ENCODE assay signal across 8 mouse cellular contexts in genomic region chr7:143763794-143764193, GRCm38 (mm10). TPM values are rescaled to one million over a fixed set of nuclear protein-coding genes. Genes with fewer than 3 reads are reported as not detected.
DNase-seq lines count a peak whose midpoint lies in the region; ATAC-seq and TF ChIP-seq lines count a peak whose summit lies in the region.

No protein-coding gene starts in this region.

- no peaks in the 10 kb centered on the region for H3K9me3 ChIP-seq in kidney, postnatal 0 days (replicated peaks; ENCODE audit: low read length)
- H3K9me3 ChIP-seq in ES-Bruce4 (replicated peaks; ENCODE audit: control insufficient read depth, insufficient read depth, low read length, poor library complexity, severe bottlenecking): no peaks in the 10 kb centered on the region

- no peak overlapping the region for H3K4me3 ChIP-seq in kidney, postnatal 0 days (replicated peaks; ENCODE audit: low read depth, low read length)
- no peak overlapping the region for H3K4me3 ChIP-seq in ES-Bruce4 (ENCODE audit: low read depth, low read length)

- 8% methylated on average over 3 of the region's 3 CpGs for WGBS in kidney, postnatal 0 days

- ATAC-seq in kidney, postnatal 0 days (replicated peaks; ENCODE audit: low FRiP score, low read depth): no peak

- no peaks in the 10 kb centered on the region for H3K4me1 ChIP-seq in kidney, postnatal 0 days (replicated peaks; ENCODE audit: insufficient read depth, low read length)
- no peaks in the 10 kb centered on the region for H3K4me1 ChIP-seq in ES-Bruce4 (ENCODE audit: control insufficient read depth, insufficient read depth, low read length)

- H3K4me2 ChIP-seq in kidney, postnatal 0 days (ENCODE audit: low read length): no peak overlapping the region

- H3K36me3 ChIP-seq in kidney, postnatal 0 days (ENCODE audit: insufficient read depth, low read length): no peaks in the 10 kb centered on the region
- no peaks in the 10 kb centered on the region for H3K36me3 ChIP-seq in ES-Bruce4 (ENCODE audit: control insufficient read depth, insufficient read depth, low read length, poor library complexity, severe bottlenecking)

- TF ChIP-seq POLR2A in ES-Bruce4 (IDR thresholded peaks at IDR 0.05; ENCODE audit: insufficient read depth, low read length): no peak

- no peak for TF ChIP-seq EP300 in ES-Bruce4 (IDR thresholded peaks at IDR 0.05; ENCODE audit: insufficient read depth, low read depth, low read length)

- peak; percentile 77 for TF ChIP-seq CTCF in kidney, postnatal 0 days (IDR thresholded peaks at IDR 0.05; ENCODE audit: low read depth)
- TF ChIP-seq CTCF in ES-Bruce4 (IDR thresholded peaks at IDR 0.05; ENCODE audit: low read depth, low read length): peak; percentile 34

- no peak overlapping the region for H3K9ac ChIP-seq in kidney, postnatal 0 days (ENCODE audit: low read depth, low read length)
- H3K9ac ChIP-seq in ES-Bruce4 (ENCODE audit: low read depth, poor library complexity, severe bottlenecking): no peak overlapping the region

- no peaks in the 10 kb centered on the region for H3K27me3 ChIP-seq in kidney, postnatal 0 days (ENCODE audit: insufficient read depth, low read length)
- H3K27me3 ChIP-seq in ES-Bruce4 (ENCODE audit: control insufficient read depth, insufficient read depth, low read length, poor library complexity, severe bottlenecking): no peaks in the 10 kb centered on the region

- peak; percentile 82 for DNase-seq in kidney, postnatal 0 days (ENCODE audit: low spot score)
- DNase-seq in kidney, adult 9 months: no peak
- peak; percentile 62 for DNase-seq in embryo, embryonic 11 days
- DNase-seq in mesoderm, embryonic 11.5 days (ENCODE audit: low read depth, low spot score): peak; percentile 65
- DNase-seq in layer of hippocampus, adult 18-20 months (ENCODE audit: low spot score in 2 of 2): no peak
- DNase-seq in ovary, postnatal 36 days (ENCODE audit: low spot score): no peak
- DNase-seq in cerebellum, adult 11-12 months: no peak

- H3K27ac ChIP-seq in kidney, postnatal 0 days: no peak overlapping the region
- no peak overlapping the region for H3K27ac ChIP-seq in ES-Bruce4 (ENCODE audit: insufficient read depth, low read length)

RNA-seq across cellular contexts. Expression of gene Mrgprg, which starts 3.0 kb away (rescaled TPM):
- polyA plus RNA-seq in kidney, postnatal 0 days (2015; fragmentation: Nextera tagmentation; extraction: Ambion mirVana): not detected in 2 replicates
- not detected in 2 replicates for polyA plus RNA-seq in ES-Bruce4 (2011; ENCODE audit: insufficient read depth, insufficient read length, low read depth, missing spikeins)
- total RNA-seq in layer of hippocampus, adult 18-20 months (2021): not detected

RNA-seq across cellular contexts. Expression of gene Osbpl5, which starts 7.0 kb away (rescaled TPM):
- 29.0 and 30.4 TPM in 2 replicates for polyA plus RNA-seq in kidney, postnatal 0 days (2015; fragmentation: Nextera tagmentation; extraction: Ambion mirVana)
- 8.2 and 13.0 TPM in 2 replicates for polyA plus RNA-seq in ES-Bruce4 (2011; ENCODE audit: insufficient read depth, insufficient read length, low read depth, missing spikeins)
- total RNA-seq in layer of hippocampus, adult 18-20 months (2021): 10 to 100 TPM; 19.3 to 22.1 TPM

RNA-seq across cellular contexts. Expression of gene Mrgpre, which starts 20.5 kb away (rescaled TPM):
- polyA plus RNA-seq in kidney, postnatal 0 days (2015; fragmentation: Nextera tagmentation; extraction: Ambion mirVana): 1.2 TPM in 2 replicates
- 0.18 and 0.48 TPM in 2 replicates for polyA plus RNA-seq in ES-Bruce4 (2011; ENCODE audit: insufficient read depth, insufficient read length, low read depth, missing spikeins)
- 1 to 10 TPM; 5.4 to 6.9 TPM for total RNA-seq in layer of hippocampus, adult 18-20 months (2021)

RNA-seq across cellular contexts. Expression of gene Nadsyn1, which starts 58.9 kb away (rescaled TPM):
- 9.4 and 11.1 TPM in 2 replicates for polyA plus RNA-seq in kidney, postnatal 0 days (2015; fragmentation: Nextera tagmentation; extraction: Ambion mirVana)
- 8.6 and 12.3 TPM in 2 replicates for polyA plus RNA-seq in ES-Bruce4 (2011; ENCODE audit: insufficient read depth, insufficient read length, low read depth, missing spikeins)
- 1 to 10 TPM; 6.4 to 6.8 TPM for total RNA-seq in layer of hippocampus, adult 18-20 months (2021)

RNA-seq across cellular contexts. Expression of gene Dhcr7, which starts 59.2 kb away (rescaled TPM):
- 28.8 and 30.4 TPM in 2 replicates for polyA plus RNA-seq in kidney, postnatal 0 days (2015; fragmentation: Nextera tagmentation; extraction: Ambion mirVana)
- 114 and 117 TPM in 2 replicates for polyA plus RNA-seq in ES-Bruce4 (2011; ENCODE audit: insufficient read depth, insufficient read length, low read depth, missing spikeins)
- 10 to 100 TPM; 34.3 to 36.9 TPM for total RNA-seq in layer of hippocampus, adult 18-20 months (2021)

Comparison
In these comparisons a context has a peak if more than half of its experiments do, and no peak if none do; other contexts are left out.
1. DNase-seq: peak in kidney, postnatal 0 days (single experiment), embryo, embryonic 11 days (single experiment) and mesoderm, embryonic 11.5 days (single experiment); none in kidney, adult 9 months (single experiment), layer of hippocampus, adult 18-20 months (0 of 2), ovary, postnatal 36 days (single experiment) and cerebellum, adult 11-12 months (single experiment).